Mouse (Mus musculus) liver, embryonic 14.5 days (tissue): ENCODE measurements around the gene Ermard. TPM values are rescaled to one million over a fixed set of nuclear protein-coding genes. Genes with fewer than 3 reads are reported as not detected.
A peak's percentile ranks its signal among the peaks of the same experiment; 100 is the strongest.

ENCODE experiments used
- ATAC-seq: fragments of 200-750 bp; cut with Nextera tagmentation; 2 replicates; pipeline ENCODE4 v1.8.0; 2017; ENCODE audit warnings: moderate number of reproducible peaks, mild to moderate bottlenecking, moderate library complexity; ENCODE audit not compliant: insufficient read depth
- DNase-seq, 3 experiments: peaks; one replicate each; pipeline ENCODE4 v3.0.0-alpha.2; 2012 to 2013; ENCODE audit warnings: low read depth in 3 of 3, low spot score in 3 of 3
- H3K27ac ChIP-seq: fragments of 300-500 bp; sonication (generic); 2 replicates; pipeline ENCODE4 v1.5.1; 2014; ENCODE audit warnings: moderate library complexity, mild to moderate bottlenecking, control low read depth, inconsistent platforms
- H3K27me3 ChIP-seq: fragments of 300-500 bp; sonication (generic); 2 replicates; pipeline ENCODE4 v1.6.1; 2014; ENCODE audit warnings: mild to moderate bottlenecking, low read length, moderate library complexity; ENCODE audit not compliant: control insufficient read depth, insufficient read depth
- H3K36me3 ChIP-seq: fragments of 300-500 bp; sonication (generic); replicated peaks from 2 replicates; pipeline ENCODE4 v1.6.1; 2014; ENCODE audit warnings: low read depth; ENCODE audit not compliant: control insufficient read depth, insufficient read depth
- H3K4me1 ChIP-seq, 2 experiments: fragments of 200-500 bp in 1 of 2; fragments of 300-500 bp in 1 of 2; sonication (generic) in 1 of 2; replicated peaks; 2 replicates each; pipeline ENCODE4 v1.6.1; 2012 to 2014; ENCODE audit warnings: antibody characterized with exemption in 1 of 2, inconsistent platforms in 1 of 2, low read length in 1 of 2; ENCODE audit not compliant: control insufficient read depth in 2 of 2, insufficient read depth in 2 of 2
- H3K4me2 ChIP-seq: fragments of 300-500 bp; sonication (generic); 2 replicates; pipeline ENCODE4 v1.6.1; 2014; ENCODE audit warnings: low read depth, mild to moderate bottlenecking, control low read depth, moderate library complexity
- H3K4me3 ChIP-seq, 2 experiments: fragments of 200-500 bp in 1 of 2; fragments of 300-500 bp in 1 of 2; sonication (generic) in 1 of 2; 2 replicates each; pipeline ENCODE4 v1.5.1; 2012 to 2014; ENCODE audit warnings: low read depth in 2 of 2, low read length in 2 of 2, mild to moderate bottlenecking in 2 of 2, control low read depth in 1 of 2, inconsistent platforms in 1 of 2, moderate library complexity in 1 of 2; ENCODE audit not compliant: insufficient read depth in 1 of 2
- H3K9ac ChIP-seq: fragments of 300-500 bp; sonication (generic); replicated peaks from 2 replicates; pipeline ENCODE4 v1.6.1; 2014; ENCODE audit warnings: mild to moderate bottlenecking, control low read depth, moderate library complexity
- H3K9me3 ChIP-seq: fragments of 300-500 bp; sonication (generic); 2 replicates; pipeline ENCODE4 v1.6.1; 2016; ENCODE audit warnings: low read length, mixed read lengths; ENCODE audit not compliant: control insufficient read depth
- CTCF ChIP-seq: IDR thresholded peaks from 2 replicates; pipeline ENCODE4 v1.5.1; 2016; ENCODE audit warnings: antibody characterized with exemption, low read depth, control low read depth
- EP300 ChIP-seq: IDR thresholded peaks from 2 replicates; pipeline ENCODE4 v1.6.1; 2016; ENCODE audit warnings: antibody characterized with exemption, low read depth
- WGBS: fragments of 180-500 bp; shearing (Covaris S2); extraction: QIAGEN DNeasy Blood & Tissue Kit; methylation state at CpG from one replicate; pipeline ENCODE4 v1.1.7; 2014; ENCODE audit not compliant: insufficient replicate concordance; 5-methylcytosine and 5-hydroxymethylcytosine counted together
- polyA plus RNA-seq, 2 experiments: library from polyadenylated mRNA; depleted of rRNA in 1 of 2; stranded (reverse) in 1 of 2; unstranded in 1 of 2; fragments of >200 nt; fragmentation: Nextera tagmentation in 1 of 2; extraction: Ambion mirVana in 1 of 2; gene quantifications; 2 replicates each; pipeline versions ENCODE4 v1.2.1 to v1.2.3; 2012 to 2014

The Ermard gene
- polyA plus RNA-seq, 2 experiments: 16.9 to 21.3 TPM

DNA sequence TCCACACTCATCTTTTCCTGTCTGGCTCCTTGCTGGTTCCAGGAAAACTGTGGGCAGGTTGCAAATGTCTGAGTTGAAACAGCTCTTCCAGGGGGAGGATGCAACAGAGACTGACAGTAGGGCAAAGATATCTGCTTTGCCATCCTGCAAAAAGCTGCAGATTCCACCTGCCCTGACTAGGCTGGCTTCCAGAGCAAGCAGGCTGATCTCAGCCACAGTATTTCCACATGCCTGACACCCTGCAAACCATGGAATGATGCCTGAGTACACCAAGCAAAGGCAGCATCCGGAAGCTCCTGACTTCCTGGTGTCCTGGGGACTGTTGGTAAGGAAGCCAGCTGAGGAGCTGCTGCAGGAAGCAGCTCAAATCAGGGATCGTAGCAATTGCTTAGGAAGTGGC, 28.1 kb downstream of the Ermard start:
- H3K9ac ChIP-seq: no peak overlapping the region
- no peaks in the 10 kb centered on the region for H3K36me3 ChIP-seq
- DNase-seq (no peak), ATAC-seq (no peak)
- peaks cover 0 to 17% of the 10 kb centered on the region in 2 experiments; a peak in 2 of 4 replicates for H3K4me1 ChIP-seq
- H3K4me3 ChIP-seq: no peak overlapping the region
- H3K27me3 ChIP-seq: no peaks in the 10 kb centered on the region
- H3K27ac ChIP-seq: no peak overlapping the region
- 39% methylated on average over 2 of the region's 2 CpGs for WGBS
- TF ChIP-seq EP300 (no peak), CTCF (no peak)
- H3K4me2 ChIP-seq: no peak overlapping the region
- no peaks in the 10 kb centered on the region for H3K9me3 ChIP-seq

GRCm38 (mm10) chr17:15072211-15072610, 31.2 kb downstream of the Ermard start:
- no peaks in the 10 kb centered on the region for H3K27me3 ChIP-seq
- H3K4me1 ChIP-seq: peaks cover 0 to 24% of the 10 kb centered on the region in 2 experiments; a peak in 2 of 4 replicates
- no peaks in the 10 kb centered on the region for H3K36me3 ChIP-seq
- no peak overlapping the region for H3K9ac ChIP-seq
- ATAC-seq (no peak), DNase-seq (no peak)
- no peak overlapping the region for H3K4me2 ChIP-seq
- no peak overlapping the region for H3K4me3 ChIP-seq
- no peak for TF ChIP-seq CTCF
- TF ChIP-seq EP300: no peak
- 69% methylated on average over 2 of the region's 2 CpGs for WGBS
- no peak overlapping the region for H3K27ac ChIP-seq
- H3K9me3 ChIP-seq: no peaks in the 10 kb centered on the region

DNA sequence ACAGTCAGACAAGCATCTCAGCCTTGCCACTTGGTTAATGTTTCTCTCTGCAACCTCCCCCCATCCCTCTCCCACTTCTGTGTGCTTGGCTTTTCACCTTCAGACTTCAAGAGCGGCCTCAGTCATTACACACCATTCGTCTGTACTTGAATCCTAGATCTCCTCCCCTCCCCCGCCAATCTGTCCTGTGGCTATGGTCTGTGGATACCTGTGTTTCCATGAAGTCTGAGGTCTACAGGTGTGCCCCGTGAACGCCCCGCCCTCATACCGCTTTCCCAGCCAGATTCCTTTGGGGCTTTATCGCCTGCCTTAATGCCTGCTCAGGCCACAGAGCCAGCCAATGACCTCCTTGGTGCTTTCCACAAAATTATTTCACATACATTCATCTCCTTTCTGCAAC, 34.0 kb downstream of the Ermard start:
- no peaks in the 10 kb centered on the region for H3K9me3 ChIP-seq
- no peak for TF ChIP-seq CTCF
- TF ChIP-seq EP300: no peak
- DNase-seq: no peak
- no peak for ATAC-seq
- peaks cover 4 to 16% of the 10 kb centered on the region in 2 experiments; a peak in 3 of 4 replicates for H3K4me1 ChIP-seq
- no peak overlapping the region for H3K4me2 ChIP-seq
- H3K9ac ChIP-seq: no peak overlapping the region
- WGBS: 55% methylated on average over 8 of the region's 8 CpGs
- H3K27ac ChIP-seq: no peak overlapping the region
- no peaks in the 10 kb centered on the region for H3K27me3 ChIP-seq
- no peaks in the 10 kb centered on the region for H3K36me3 ChIP-seq
- H3K4me3 ChIP-seq: no peak overlapping the region

GRCm38 (mm10) chr17:15077536-15077935, 36.5 kb downstream of the Ermard start:
- peaks cover 4 to 16% of the 10 kb centered on the region in 2 experiments; a peak in 3 of 4 replicates for H3K4me1 ChIP-seq
- no peak overlapping the region for H3K4me2 ChIP-seq
- H3K4me3 ChIP-seq: no peak overlapping the region
- TF ChIP-seq EP300: no peak
- no peak for TF ChIP-seq CTCF
- WGBS: 8% methylated on average over 2 of the region's 2 CpGs
- no peak overlapping the region for H3K27ac ChIP-seq
- DNase-seq: peak in 1 of 3 experiments; percentile 17
- H3K36me3 ChIP-seq: no peaks in the 10 kb centered on the region
- H3K27me3 ChIP-seq: no peaks in the 10 kb centered on the region
- H3K9me3 ChIP-seq: no peaks in the 10 kb centered on the region
- no peak overlapping the region for H3K9ac ChIP-seq
- ATAC-seq: peak; percentile 66

GRCm38 (mm10) chr17:15084226-15084848, 43.3 kb downstream of the Ermard start:
- Histone ChIP-seq H3K4me1 (peaks cover 24 to 36% of the 10 kb centered on the region in 2 experiments), H3K4me2 (peak overlapping the region; percentile 50), H3K27me3 (no peaks in the 10 kb centered on the region), H3K4me3 (peak overlapping the region in 1 of 2 experiments; percentile 12; a peak in 1 of 4 replicates), H3K36me3 (no peaks in the 10 kb centered on the region), H3K9me3 (no peaks in the 10 kb centered on the region), H3K27ac (peak overlapping the region; percentile 63), H3K9ac (no peak overlapping the region; the same call in 1 of the 2 replicates)
- peak; percentile 56 to 67 (median 67) for DNase-seq
- 18% methylated on average over 13 of the region's 13 CpGs for WGBS
- TF ChIP-seq CTCF: no peak
- TF ChIP-seq EP300: peak; percentile 87
- ATAC-seq: peak; percentile 92
